Mouse (Mus musculus): ENCODE results near the gene Sept9.

Sept9 gene

DNA sequence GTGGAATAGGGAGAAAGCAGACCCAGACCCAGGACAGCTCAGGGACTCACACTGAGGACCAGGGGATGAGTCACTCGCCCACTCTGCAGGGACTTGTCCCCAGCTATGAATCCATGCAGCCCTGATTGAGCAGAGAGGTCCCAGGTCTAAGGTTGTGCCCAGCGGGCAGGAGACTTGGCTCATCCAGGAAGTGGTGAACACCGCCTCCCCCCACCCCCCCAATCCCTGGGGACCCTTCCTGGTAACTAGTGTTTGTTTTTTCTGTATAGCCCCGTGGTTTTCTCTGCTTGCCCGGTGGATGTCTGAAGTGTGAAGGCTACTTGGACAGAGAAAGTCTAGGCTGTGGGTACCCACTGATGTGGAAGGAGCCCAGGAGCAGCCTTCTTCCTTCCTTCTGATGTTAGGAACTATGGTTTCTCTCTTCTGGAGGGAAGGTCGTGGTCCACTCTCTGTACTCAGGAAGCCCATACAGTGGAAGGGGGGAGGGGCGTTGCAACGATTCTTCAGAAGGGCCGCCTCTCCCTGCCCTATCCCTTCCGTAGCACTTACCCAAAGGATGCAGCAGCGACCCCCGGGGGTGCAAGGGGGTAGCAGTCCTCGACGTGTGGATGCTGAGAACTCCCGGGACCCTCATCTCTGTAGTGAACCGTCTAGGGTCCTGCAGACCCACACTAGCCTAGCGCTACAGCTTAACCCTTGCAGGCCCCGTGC is 66.0 kb downstream of the Sept9 start:
- DNase-seq (ENCODE audit: low spot score in 2 of 2) = peak; percentile 70 to 76

DNA sequence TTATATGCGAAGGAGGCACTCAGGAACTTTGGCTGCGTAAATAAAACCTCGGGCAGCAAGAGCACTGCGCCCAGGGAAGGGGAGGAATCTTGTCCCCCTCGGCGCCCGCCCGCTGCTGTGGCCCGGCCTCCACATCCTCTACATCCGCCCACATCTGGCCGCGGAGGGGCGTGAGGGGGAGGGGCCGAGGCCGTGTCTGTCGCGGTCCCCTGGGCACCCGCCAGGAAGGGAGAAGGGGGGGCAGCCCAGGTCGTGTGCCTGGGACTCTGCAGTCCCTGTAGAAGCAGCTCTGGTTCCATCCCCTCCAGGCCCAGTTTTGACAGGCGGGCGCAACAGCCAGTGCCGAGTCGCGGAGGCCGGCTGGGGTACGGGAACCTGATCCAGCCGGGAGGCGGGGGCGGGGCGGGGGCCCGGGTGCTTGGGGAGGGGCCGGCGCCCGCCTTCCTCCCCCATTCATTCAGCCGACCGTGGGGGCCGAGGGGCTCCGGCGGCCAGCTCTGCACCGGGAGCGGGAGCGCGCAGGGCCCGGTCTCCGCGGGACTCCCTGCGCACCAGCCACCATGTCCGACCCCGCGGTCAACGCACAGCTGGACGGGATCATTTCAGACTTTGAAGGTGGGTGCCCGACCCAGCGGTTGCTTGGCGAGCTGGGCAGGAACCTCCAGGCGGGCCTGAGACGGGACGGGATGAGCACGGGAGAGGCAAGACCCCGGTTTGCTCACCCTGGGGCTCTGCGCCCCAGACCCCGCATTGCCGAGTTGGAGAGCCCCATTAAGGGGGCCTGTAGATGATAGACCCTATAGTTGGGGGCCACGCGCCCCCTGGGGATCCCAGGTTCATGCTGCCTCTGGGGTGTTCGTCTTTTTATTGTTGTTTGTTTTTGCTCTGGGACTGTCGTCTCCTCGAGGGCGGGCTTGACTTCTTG is 66.8 kb downstream of the Sept9 start:
- DNase-seq (ENCODE audit: low spot score in 2 of 2) = peak; percentile 93 to 95

DNA sequence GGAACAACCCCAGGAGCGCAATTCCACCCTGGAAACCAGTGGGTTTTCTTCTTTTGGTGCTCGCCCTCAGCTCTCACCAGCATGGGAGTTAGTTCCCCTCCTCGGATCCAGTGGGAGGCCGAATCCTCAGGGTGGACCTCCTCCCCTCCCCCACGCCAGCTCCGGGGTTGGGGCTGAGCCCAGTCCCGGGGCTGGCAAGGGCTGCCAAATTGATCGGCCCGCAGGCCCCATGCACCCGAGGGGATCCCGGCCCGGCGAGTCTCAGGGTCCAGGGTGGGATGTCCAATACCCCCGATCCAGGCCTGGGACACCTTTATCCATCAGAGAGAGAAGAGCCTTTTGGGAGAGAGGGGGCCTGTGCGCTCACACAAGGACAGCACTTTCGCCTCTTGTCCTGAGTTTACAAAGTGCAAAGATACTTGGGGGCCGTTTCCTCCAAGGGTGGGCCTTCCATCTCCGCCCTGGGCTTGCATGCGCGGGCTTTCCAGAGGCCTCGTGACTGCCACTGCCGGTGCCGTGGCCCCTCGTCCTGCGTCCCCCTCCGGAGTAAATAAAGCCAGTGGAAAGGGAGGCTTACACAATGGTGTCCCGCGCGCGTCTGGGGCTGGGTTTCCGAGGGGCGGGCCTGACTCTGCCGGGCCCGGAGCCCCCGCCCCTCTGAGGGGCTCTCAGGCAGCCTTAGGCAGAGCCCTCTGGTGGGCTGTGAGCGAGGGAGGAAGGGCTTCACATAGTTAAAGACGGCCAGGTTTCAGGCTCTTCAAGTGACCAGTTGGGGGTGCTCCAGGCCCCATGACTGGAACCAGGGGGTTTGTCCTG is 67.7 kb downstream of the Sept9 start:
- DNase-seq (ENCODE audit: low spot score in 2 of 2) = peak; percentile 55 to 75

DNA sequence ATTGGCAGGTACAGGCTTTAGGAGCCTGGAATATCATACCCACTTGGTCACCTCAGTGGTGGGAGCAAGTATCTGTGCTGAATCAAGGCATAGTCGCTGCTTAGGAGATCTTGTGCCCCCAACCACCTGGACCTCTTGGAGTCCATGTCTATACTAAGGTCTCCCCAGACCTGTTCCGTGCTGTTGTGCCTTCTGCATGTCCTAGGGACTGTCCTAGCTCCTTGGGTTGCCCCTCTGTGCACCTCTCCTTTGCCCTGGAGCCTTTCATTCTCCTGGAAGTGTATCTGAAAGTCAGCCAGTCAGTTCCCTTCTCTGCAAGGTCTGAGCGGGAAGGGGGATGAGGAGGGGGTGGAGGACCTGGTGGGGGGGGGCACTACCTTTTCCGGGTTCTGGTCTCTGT is 68.4 kb downstream of the Sept9 start:
- no peak for DNase-seq (ENCODE audit: low spot score in 2 of 2)

DNA sequence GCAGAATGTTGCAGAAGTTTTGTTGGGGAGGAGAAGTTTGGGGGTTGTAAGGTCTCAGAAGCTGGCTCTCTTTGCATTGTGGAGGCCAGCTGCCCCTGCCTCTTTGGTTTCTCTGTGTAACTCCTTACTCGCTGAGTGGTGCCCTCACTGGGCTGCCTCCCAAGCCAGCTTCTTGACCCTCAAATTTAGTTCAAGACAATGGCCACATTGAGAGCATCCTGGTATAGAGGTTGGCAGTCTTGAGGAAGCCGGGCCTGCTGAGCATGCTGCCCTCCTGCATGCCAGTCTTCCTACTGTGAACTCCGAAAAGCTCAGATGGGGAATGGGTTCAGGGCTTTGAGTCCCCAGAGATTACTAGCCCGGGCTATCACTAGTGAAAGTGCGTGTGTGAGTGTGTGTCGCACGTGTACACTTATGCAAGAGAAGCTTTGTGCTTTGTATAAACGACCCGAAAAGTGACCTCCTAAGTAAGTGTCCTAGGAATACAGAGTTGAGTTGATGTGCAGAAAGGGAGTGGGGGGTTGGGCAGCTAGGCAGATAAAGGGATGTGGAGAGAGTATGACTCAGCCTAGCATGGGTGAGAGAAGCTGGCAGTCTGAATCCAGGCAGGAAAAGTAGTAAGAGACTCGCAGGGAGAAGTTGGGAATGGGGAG is 69.0 kb downstream of the Sept9 start:
- DNase-seq (ENCODE audit: low spot score in 2 of 2) = no peak

DNA sequence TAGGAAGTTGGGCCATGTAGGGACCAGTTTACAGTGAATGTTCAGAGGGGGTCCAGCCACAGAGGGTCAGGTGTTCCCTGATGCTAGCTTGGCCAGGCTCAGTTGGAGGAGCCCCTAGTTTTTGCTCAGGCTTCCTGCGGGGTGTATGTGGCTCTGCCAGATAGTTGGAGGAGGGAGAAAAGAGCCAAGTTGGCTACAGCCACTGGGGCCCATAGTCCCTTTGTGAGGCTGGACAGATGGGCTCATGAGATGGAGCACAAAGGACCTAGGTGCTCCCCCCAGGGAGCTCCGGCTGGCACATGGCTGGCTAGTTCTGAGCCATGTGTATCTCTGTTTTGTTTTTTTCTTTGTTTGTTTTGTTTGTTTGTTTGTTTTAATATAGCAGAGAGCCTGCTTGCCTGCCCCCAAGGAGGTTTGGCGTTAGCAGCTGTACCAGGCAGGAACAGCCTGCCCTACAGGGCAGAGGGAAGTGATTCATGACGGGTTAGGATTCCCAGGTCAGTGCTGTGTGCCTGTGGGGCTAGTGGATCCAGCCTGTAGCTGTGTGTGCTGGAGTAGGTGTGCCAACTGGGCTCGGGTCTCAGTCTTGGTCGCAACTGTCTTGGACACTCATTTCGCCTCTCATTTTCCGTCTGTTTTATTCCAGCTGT is 69.7 kb downstream of the Sept9 start:
- DNase-seq (ENCODE audit: low spot score in 2 of 2) = no peak

DNA sequence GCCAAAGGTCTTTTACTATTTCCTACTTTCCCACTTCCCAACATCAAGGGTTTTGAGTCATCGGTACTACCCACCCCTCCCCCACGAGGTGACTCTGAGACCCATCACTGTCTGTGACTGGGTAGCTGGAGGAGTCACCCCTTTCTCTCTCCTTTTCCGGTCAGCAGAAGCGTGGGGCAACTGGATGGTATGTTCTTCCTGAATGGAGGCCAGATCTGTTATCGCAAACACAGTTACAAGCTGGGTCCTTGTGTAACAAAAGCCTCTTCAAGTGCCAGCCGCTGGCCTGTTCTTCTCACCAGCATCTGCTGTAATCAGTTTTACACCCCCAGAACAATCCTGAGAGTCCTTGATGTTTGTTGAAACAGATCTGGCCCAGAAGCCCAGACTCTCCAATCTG is 70.5 kb downstream of the Sept9 start:
- no peak for DNase-seq (ENCODE audit: low spot score in 2 of 2)

DNA sequence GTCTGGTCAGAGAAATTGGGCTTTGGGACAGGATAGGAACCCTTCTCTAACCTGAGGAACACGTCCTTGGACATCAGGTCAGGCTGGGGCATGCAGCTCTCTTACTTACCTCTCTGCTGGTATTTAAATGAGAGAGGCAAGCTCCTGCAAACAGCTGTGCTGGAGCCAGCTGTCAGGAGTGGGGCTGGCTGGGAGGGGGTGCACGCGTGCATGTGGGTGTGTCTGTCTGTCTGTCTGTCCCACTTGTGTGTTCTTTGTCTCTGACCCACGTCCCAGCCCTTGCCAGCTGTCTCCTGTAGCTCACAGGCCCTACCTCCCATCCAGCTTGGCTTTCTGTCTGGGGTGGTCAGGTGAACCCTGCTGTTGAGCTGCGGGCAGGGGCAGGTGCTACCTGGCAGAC is 75.5 kb downstream of the Sept9 start:
- DNase-seq (ENCODE audit: low spot score in 2 of 2) = no peak

DNA sequence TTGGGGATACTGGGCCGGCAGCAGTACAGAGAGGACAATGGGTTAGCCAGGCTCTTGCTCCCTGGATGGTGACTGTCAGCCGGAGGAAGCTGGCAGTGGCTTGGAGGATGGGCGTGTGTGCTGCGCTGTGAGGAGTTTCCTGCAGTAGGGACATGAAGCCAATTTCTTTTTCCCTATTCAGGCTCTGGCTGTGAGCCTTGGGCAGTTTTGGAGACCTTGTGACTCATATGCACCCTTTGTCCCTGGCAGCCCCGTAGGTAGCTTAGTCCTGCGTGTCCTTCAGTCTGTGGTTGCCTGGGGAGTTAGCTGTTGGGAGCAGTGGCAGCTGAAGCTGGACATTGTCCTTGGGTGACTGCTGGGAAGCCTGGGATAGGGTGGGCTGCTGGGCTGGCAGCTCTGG is 76.5 kb downstream of the Sept9 start:
- DNase-seq (ENCODE audit: low spot score in 2 of 2) = peak; percentile 86 to 90

DNA sequence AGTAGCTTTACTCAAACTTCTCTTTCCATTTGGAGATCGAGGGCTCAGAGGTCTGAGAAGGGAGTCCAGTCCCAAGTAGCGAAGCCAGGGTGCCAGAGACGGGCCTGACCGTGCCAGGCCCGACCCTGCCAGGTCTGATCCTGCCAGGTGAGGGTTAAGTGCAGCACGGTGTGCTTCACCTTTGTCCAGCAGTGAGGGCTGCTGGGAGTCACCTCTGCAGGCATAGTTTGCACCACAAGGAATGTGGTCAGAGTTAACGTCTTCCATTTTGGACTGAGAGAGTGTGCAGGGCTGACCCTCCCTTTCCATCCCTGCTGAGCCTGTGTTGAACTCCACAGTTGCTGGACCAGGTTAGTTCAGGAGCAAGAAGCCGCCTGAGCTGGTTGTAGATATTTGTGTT is 77.5 kb downstream of the Sept9 start:
- no peak for DNase-seq (ENCODE audit: low spot score in 2 of 2)

DNA sequence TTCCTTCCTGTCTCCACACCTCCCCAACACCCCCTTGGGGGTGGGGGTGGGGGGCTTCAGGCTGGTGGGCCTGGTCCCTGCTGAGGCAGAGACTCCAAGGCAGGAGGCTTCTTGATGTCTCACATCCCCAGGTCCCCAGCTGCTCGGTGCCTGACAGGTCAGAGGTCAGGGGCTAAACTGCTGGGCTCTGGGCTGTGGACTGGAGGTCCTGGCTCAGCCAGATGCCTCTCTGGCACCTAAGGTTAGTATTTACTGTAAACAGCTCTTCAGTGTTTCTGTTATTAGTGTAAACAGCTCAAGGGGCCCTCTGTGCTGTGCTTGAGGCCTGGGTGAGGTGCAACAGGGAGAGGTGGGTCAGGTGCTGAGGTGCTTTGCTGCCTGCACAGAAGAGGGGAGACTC is 78.7 kb downstream of the Sept9 start:
- DNase-seq (ENCODE audit: low spot score in 2 of 2) = no peak

DNA sequence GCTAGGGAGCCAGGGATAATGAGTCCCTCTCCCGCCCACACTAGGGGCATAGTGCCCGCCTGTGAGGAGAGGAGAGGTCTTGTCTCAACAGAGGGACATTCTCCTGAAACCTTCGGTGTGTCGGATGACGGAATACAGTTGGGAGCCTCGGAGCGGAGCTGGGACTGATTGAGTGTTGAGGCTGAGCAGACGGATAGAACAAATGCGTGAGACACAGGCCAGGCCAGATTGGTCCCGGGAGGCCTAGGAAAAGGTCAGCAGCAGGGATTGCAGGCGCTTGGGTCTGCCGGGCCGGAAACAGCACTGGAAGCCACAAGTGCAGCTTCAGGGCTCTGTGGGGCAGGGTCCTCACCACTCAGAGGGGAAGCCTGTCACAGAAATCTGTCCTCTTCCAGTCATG is 79.1 kb downstream of the Sept9 start:
- peak; percentile 50 to 53 for DNase-seq (ENCODE audit: low spot score in 2 of 2)

DNA sequence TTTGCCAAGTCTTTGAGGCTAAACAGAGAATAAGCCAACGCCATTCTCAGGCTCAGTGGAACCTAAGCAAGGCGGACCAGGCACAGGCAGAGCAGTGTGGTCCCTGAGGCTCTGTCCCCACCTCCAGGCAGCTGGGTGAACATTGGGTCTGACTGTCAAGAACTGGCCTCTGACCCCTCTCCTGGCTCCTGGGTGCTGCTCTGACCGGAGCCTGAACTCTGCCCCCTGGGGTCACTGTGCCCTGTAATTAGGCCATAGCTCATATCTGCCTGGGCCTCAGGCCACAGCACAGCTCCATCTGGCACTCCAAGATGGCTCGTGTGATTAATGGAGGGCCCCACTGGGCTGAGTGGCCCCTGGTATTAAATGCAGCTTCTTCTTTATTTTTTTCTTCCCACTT is 80.5 kb downstream of the Sept9 start:
- no peak for DNase-seq (ENCODE audit: low spot score in 2 of 2)

DNA sequence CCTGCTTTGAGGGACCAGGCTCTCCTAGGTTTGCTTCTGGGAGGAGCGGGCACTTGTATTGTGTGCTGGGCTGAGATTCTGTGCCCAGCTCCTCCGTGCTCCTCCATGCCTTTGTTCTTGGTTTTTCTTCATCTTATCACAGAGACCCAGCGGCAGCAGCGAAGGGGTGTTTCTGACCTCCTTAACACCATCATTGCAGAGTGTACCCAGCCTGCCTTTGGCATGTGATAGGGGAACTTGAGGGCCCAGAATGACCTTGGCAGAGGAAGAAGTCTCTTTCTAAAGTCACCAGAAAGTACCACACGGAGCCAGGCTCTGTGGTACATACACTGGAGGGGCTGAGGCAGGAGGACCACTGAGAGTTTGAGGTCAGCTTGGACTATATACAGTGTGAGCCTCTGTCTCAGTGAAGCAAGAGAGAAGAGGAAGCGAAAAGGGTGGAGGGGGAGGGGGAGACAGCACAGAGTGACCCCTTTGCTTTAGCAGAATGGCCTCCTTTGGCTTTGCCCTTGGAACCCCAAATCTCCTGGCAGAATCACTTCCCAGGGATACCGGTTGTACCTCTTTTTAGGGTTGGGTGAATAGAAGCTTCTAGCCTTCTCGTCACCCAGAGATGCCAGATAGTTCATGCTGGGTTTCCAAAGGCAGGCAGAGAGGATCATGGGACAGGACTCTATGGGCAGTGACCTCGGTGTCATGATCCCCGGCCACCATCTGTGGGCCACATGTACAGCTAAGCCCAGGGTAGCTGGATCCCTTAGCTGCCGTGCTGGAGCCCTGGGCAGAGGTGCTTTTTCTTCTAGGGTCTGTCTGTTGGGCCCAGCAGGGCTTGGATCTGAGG is 83.8 kb downstream of the Sept9 start:
- no peak for DNase-seq (ENCODE audit: low spot score in 2 of 2)

DNA sequence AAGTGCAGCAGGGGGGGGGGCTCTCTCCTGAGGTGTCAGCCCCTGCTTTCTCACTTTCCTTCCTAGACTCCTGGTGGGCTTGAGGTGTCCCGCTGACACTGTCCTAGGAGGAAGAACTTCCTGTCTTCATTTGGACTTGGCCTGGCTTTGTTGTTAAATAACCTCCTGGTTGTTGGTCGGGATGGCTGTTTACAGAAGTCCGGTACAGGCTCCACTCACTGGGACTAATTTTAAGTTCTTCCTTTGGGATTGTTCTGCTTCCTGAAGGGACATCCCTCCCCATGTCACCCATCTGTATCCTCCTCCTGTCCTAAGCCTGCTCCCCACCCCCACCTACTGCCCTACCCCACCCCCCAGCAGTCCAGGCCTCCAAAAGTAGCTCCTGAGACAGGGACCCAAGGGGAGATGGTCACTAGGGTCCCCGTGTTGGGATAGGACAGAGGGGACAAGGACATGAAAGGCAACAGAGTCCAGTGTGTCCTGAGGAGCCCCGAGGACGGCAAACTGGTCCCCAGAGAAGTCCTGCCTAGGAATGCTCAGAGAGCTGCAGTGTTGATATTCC is 84.5 kb downstream of the Sept9 start:
- DNase-seq (ENCODE audit: low spot score in 2 of 2) = peak in 1 of 2 experiments; percentile 77

DNA sequence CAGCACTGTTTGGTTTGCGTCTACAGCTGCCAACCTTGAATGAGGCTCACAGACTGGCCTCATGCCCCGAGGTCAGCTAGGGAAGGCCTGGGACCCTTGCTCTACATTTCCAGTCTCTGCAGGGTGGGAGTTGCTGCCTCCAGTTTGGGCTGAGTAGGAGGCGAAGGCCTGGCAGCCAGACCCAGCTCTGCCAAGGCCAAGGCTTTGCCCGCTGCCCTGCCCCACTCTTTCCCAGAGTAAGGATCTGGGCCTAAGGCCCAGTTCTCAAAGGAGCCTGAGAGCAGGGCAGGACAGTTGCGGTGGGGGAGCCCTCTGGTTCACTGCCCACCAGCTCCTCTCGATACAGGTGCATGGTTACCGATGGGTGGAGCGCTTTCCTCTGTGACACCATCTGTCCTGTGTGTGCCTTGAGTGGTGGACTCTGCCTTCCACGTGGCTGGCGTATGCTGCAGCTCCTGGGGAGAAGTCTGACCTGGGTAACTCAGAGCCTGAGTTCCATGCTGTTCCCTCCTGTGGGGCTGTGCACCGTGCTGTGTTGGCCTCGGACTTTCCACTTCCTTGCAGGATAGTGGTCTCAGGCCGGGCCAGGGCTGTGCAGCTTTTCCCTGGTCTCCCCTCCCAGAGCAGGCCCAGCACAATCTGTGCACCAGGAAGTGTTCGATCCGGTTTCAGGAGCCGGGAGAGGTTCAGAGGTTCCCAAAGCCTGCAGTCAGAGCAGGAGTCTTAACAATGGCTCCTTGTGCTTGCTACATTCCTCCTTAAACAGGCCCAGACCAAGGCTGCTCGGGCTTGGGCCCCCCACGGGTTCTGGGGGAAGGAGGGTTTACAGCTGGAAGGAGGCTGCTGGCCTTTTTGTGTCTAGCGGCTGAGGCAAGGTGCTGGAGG is 85.5 kb downstream of the Sept9 start:
- DNase-seq (ENCODE audit: low spot score in 2 of 2) = no peak

DNA sequence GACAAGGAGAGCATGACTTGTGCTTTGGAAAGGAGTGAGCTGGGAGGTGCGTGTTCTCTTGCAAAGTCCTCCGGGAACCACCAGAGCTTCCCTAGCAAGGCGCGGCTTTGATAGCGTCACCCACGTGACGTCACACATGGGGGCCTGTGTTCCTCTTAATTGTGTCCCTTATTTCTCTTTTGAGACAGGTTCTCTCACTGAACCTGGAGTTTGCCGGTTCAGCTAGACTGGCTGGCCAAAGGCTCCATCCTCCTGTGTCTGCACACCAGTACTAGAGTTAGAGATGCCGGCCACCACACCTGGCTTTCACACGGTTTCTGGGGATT is 86.1 kb downstream of the Sept9 start:
- no peak for DNase-seq (ENCODE audit: low spot score in 2 of 2)

DNA sequence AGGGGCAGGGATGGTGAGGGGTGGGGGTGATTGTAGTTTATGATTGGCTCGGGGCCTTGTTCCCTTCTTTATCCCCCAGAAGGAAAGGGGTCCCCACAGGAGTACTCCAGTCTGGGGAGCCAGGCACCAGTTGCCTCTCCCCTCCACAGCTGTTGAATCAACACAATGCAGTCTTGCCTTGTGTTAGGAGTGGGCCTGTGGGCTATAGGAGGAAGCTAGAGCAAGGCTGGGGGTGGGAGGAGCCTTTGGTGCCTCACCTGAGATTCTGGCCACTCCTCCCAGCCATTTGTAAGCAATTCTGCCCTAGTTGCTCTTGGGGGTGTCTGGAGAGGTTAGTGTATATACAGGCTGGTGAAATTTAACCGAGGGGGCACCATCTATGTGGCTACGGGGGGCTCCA is 88.3 kb downstream of the Sept9 start:
- no peak for DNase-seq (ENCODE audit: low spot score in 2 of 2)

DNA sequence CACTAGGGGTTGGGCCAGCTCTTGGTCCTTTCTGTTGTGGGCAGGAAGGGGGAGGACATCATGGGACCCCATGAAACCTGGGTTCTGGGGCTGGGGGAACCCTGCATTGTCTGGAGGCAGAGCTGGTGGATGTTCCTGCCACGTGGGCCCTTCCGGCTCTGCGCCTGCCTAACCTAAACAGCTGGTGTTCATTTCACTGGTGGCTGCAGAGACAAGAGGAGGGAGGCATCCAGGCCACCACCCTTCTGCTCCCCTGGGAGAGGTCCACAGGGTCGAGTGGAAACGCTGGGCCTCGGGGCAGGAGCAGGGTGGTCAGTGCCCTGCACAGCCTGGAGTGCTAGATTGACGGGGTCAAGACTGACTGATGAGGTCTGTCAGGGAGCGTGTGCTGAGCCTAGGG is 89.3 kb downstream of the Sept9 start:
- peak in 1 of 2 experiments; percentile 36 for DNase-seq (ENCODE audit: low spot score in 2 of 2)

Measured in heart, adult 9 months (tissue).